In genomic region chr5:104459706-104460455, GRCm38 (mm10) we compare ENCODE assay signal across 8 mouse cellular contexts. TPM values are rescaled to one million over a fixed set of nuclear protein-coding genes. Genes with fewer than 3 reads are reported as not detected.
A peak's percentile ranks its signal among the peaks of the same experiment; 100 is the strongest.
DNase-seq lines count a peak whose midpoint lies in the region; ATAC-seq and TF ChIP-seq lines count a peak whose summit lies in the region.

No protein-coding gene starts in this region.

- no peak for DNase-seq in G1E (ENCODE audit: low spot score)
- peak; percentile 68 for DNase-seq in cerebellum, adult 11-12 months
- peak; percentile 59 to 61 for DNase-seq in heart, postnatal 14 days
- peak; percentile 75 to 81 for DNase-seq in kidney, postnatal 4 days
- DNase-seq in lung, adult 18-20 months, result peak; percentile 37 to 50
- no peak for DNase-seq in spleen, adult 18-20 months

- no peak for TF ChIP-seq CTCF in G1E (IDR thresholded peaks at IDR 0.05; ENCODE audit: low read depth, low read length)

- H3K4me1 ChIP-seq in G1E (ENCODE audit: insufficient read depth, low read depth, low read length), result no peaks in the 10 kb centered on the region
- H3K4me1 ChIP-seq in forebrain, embryonic 16.5 days (replicated peaks; ENCODE audit: control insufficient read depth, insufficient read depth, low read length), result peaks cover 15% of the 10 kb centered on the region
- H3K4me1 ChIP-seq in neural tube, embryonic 15.5 days, result peaks cover 28% of the 10 kb centered on the region

- H3K4me3 ChIP-seq in G1E (ENCODE audit: low read depth, low read length), result peak overlapping the region; percentile 27; the same call in 1 of the 2 replicates
- peak overlapping the region; percentile 78 for H3K4me3 ChIP-seq in forebrain, embryonic 16.5 days (replicated peaks; ENCODE audit: low read length)
- H3K4me3 ChIP-seq in neural tube, embryonic 15.5 days (replicated peaks), result peak overlapping the region; percentile 84

- WGBS in forebrain, embryonic 16.5 days, result under 1% methylated on average over 74 of the region's 82 CpGs
- WGBS in neural tube, embryonic 15.5 days, result under 1% methylated on average over 75 of the region's 82 CpGs

- H3K9me3 ChIP-seq in G1E (replicated peaks), result peaks cover 40% of the 10 kb centered on the region
- H3K9me3 ChIP-seq in forebrain, embryonic 16.5 days (ENCODE audit: control insufficient read depth, low read length), result peaks cover 2% of the 10 kb centered on the region; the same call in 1 of the 2 replicates
- no peaks in the 10 kb centered on the region for H3K9me3 ChIP-seq in neural tube, embryonic 15.5 days (replicated peaks)

- no peak for ATAC-seq in G1E (ENCODE audit: extremely low read depth, insufficient number of reproducible peaks, low FRiP score, poor library complexity, severe bottlenecking)
- peak; percentile 65 for ATAC-seq in forebrain, embryonic 16.5 days
- ATAC-seq in neural tube, embryonic 15.5 days (ENCODE audit: low FRiP score), result peak; percentile 81

- no peaks in the 10 kb centered on the region for H3K36me3 ChIP-seq in G1E (replicated peaks)
- H3K36me3 ChIP-seq in forebrain, embryonic 16.5 days (ENCODE audit: control insufficient read depth, insufficient read depth), result peaks cover 5% of the 10 kb centered on the region
- peaks cover 12% of the 10 kb centered on the region; the same call in 1 of the 2 replicates for H3K36me3 ChIP-seq in neural tube, embryonic 15.5 days

- H3K27me3 ChIP-seq in G1E (ENCODE audit: insufficient read depth, low read length), result no peaks in the 10 kb centered on the region
- no peaks in the 10 kb centered on the region for H3K27me3 ChIP-seq in forebrain, embryonic 16.5 days (replicated peaks; ENCODE audit: control insufficient read depth, insufficient read depth, low read length)
- H3K27me3 ChIP-seq in neural tube, embryonic 15.5 days (replicated peaks), result no peaks in the 10 kb centered on the region

- H3K4me2 ChIP-seq in forebrain, embryonic 16.5 days (ENCODE audit: low read length), result peak overlapping the region; percentile 85
- peak overlapping the region; percentile 62 for H3K4me2 ChIP-seq in neural tube, embryonic 15.5 days

- peak overlapping the region; percentile 97 for H3K9ac ChIP-seq in forebrain, embryonic 16.5 days (replicated peaks; ENCODE audit: low read depth, low read length)
- peak overlapping the region; percentile 90 for H3K9ac ChIP-seq in neural tube, embryonic 15.5 days (replicated peaks)

- intact Hi-C loops in heart, postnatal 14 days (cut with DNase I), result no loop called here

- peak overlapping the region; percentile 93 for H3K27ac ChIP-seq in forebrain, embryonic 16.5 days (ENCODE audit: low read length)
- H3K27ac ChIP-seq in neural tube, embryonic 15.5 days (replicated peaks), result peak overlapping the region; percentile 92

RNA-seq across cellular contexts. Expression of gene Pkd2, which starts 0.6 kb away (rescaled TPM):
- total RNA-seq in G1E (2014; fragmentation: Nextera tagmentation), result not detected in 2 replicates
- 0.12 and 0.27 TPM in 2 replicates for total RNA-seq in G1E (2017)
- polyA plus RNA-seq in G1E (2012), result not detected in 2 replicates
- 7.0 and 7.8 TPM in 2 replicates for polyA plus RNA-seq in forebrain, embryonic 16.5 days (2015; fragmentation: Nextera tagmentation; extraction: Ambion mirVana)
- total RNA-seq in heart, postnatal 14 days (2021), result 10 to 100 TPM; 27.9 to 30.2 TPM
- 8.7 and 8.8 TPM in 2 replicates for polyA plus RNA-seq in neural tube, embryonic 15.5 days (2015; fragmentation: Nextera tagmentation; extraction: Ambion mirVana)

RNA-seq across cellular contexts. Expression of gene Spp1, which starts 25.0 kb away (rescaled TPM):
- not detected in 2 replicates for total RNA-seq in G1E (2014; fragmentation: Nextera tagmentation)
- not detected in 2 replicates for total RNA-seq in G1E (2017)
- not detected in 2 replicates for polyA plus RNA-seq in G1E (2012)
- polyA plus RNA-seq in forebrain, embryonic 16.5 days (2015; fragmentation: Nextera tagmentation; extraction: Ambion mirVana), result 12.1 and 43.3 TPM in 2 replicates
- under 1 TPM; 0.19 to 0.41 TPM for total RNA-seq in heart, postnatal 14 days (2021)
- polyA plus RNA-seq in neural tube, embryonic 15.5 days (2015; fragmentation: Nextera tagmentation; extraction: Ambion mirVana), result 20.5 and 23.8 TPM in 2 replicates

RNA-seq across cellular contexts. Expression of gene BC005561, which starts 48.3 kb away (rescaled TPM):
- total RNA-seq in G1E (2014; fragmentation: Nextera tagmentation) (31.8 and 32.5 TPM in 2 replicates), G1E (2017) (11.5 and 15.2 TPM in 2 replicates)
- 2.1 and 2.3 TPM in 2 replicates for polyA plus RNA-seq in G1E (2012)
- 11.9 and 13.4 TPM in 2 replicates for polyA plus RNA-seq in forebrain, embryonic 16.5 days (2015; fragmentation: Nextera tagmentation; extraction: Ambion mirVana)
- 1 to 10 TPM; 6.5 to 7.0 TPM for total RNA-seq in heart, postnatal 14 days (2021)
- polyA plus RNA-seq in neural tube, embryonic 15.5 days (2015; fragmentation: Nextera tagmentation; extraction: Ambion mirVana), result 11.7 and 13.2 TPM in 2 replicates

Comparison
In these comparisons a context has a peak if more than half of its experiments do, and no peak if none do; other contexts are left out.
1. DNase-seq: peak in cerebellum, adult 11-12 months (single experiment), heart, postnatal 14 days (2 of 2), kidney, postnatal 4 days (2 of 2) and lung, adult 18-20 months (2 of 2); none in G1E (single experiment) and spleen, adult 18-20 months (0 of 2).
2. H3K4me3 ChIP-seq: peak in every context shown above with its lines; median percentile 84 in neural tube, embryonic 15.5 days; 78 in forebrain, embryonic 16.5 days; 27 in G1E.
3. RNA of gene Spp1, which starts 25.0 kb away (polyA plus RNA-seq): 20.5 to 23.8 TPM in neural tube, embryonic 15.5 days and 12.1 to 43.3 TPM in forebrain, embryonic 16.5 days; not detected in G1E; every median in the first group is over 10 times any median in the second.